ENCODE assay signal across 8 mouse cellular contexts in genomic region chr17:69076747-69077543, GRCm38 (mm10). TPM values are rescaled to one million over a fixed set of nuclear protein-coding genes. Genes with fewer than 3 reads are reported as not detected.
DNase-seq lines count a peak whose midpoint lies in the region; ATAC-seq and TF ChIP-seq lines count a peak whose summit lies in the region.

No protein-coding gene starts in this region.

- peak overlapping the region; percentile 100 for H3K4me2 ChIP-seq in forebrain, postnatal 0 days (ENCODE audit: low read depth)
- H3K4me2 ChIP-seq in midbrain, embryonic 14.5 days (ENCODE audit: low read length) = peak overlapping the region; percentile 100

- ATAC-seq in forebrain, postnatal 0 days = no peak
- ATAC-seq in midbrain, embryonic 14.5 days (ENCODE audit: low FRiP score, low TSS enrichment) = no peak

- TF ChIP-seq EP300 in heart, adult 2 months (IDR thresholded peaks at IDR 0.05; ENCODE audit: insufficient read depth, low read depth, low read length) = no peak

- H3K27ac ChIP-seq in heart, adult 2 months = no peak overlapping the region
- no peak overlapping the region for H3K27ac ChIP-seq in forebrain, postnatal 0 days (ENCODE audit: low read depth, low read length)
- H3K27ac ChIP-seq in midbrain, embryonic 14.5 days (replicated peaks; ENCODE audit: low read depth, low read length) = no peak overlapping the region

- no peaks in the 10 kb centered on the region for H3K9me3 ChIP-seq in forebrain, postnatal 0 days (ENCODE audit: low read length)
- no peaks in the 10 kb centered on the region for H3K9me3 ChIP-seq in midbrain, embryonic 14.5 days (ENCODE audit: control insufficient read depth, low read length)

- H3K4me3 ChIP-seq in heart, adult 2 months = no peak overlapping the region
- peak overlapping the region; percentile 58 for H3K4me3 ChIP-seq in forebrain, postnatal 0 days (ENCODE audit: low read depth, low read length)
- H3K4me3 ChIP-seq in midbrain, embryonic 14.5 days (replicated peaks; ENCODE audit: low read depth, low read length) = peak overlapping the region; percentile 59

- peak; percentile 86 for DNase-seq in heart, adult 11 months
- DNase-seq in heart, adult 2 months = no peak
- DNase-seq in cerebellum, adult 11-12 months = peak; percentile 57
- DNase-seq in forebrain, postnatal 0 days = peak; percentile 26
- peak; percentile 51 to 58 for DNase-seq in kidney, postnatal 25 days
- peak; percentile 43 for DNase-seq in midbrain, embryonic 14.5 days
- DNase-seq in gastrocnemius, postnatal 4 days (ENCODE audit: low spot score in 2 of 2) = no peak
- no peak for DNase-seq in Muller cell, postnatal 12 days (ENCODE audit: inconsistent ontology term)

- intact Hi-C loops in heart, adult 2 months (cut with DNase I) = no loop called here

- peaks cover 2% of the 10 kb centered on the region; the same call in 1 of the 2 replicates for H3K27me3 ChIP-seq in heart, adult 2 months (ENCODE audit: control insufficient read depth, insufficient read depth, low read length)
- H3K27me3 ChIP-seq in forebrain, postnatal 0 days (ENCODE audit: insufficient read depth, low read length) = peaks cover 14% of the 10 kb centered on the region
- H3K27me3 ChIP-seq in midbrain, embryonic 14.5 days (ENCODE audit: control insufficient read depth, insufficient read depth, low read length) = peaks cover 31% of the 10 kb centered on the region

- 7% methylated on average over 25 of the region's 25 CpGs for whole genome bisulfite sequencing in heart, adult 2 months
- WGBS in forebrain, postnatal 0 days = 3% methylated on average over 25 of the region's 25 CpGs
- WGBS in midbrain, embryonic 14.5 days = 2% methylated on average over 25 of the region's 25 CpGs

- H3K79me2 ChIP-seq in heart, adult 2 months (replicated peaks; ENCODE audit: control insufficient read depth, insufficient read depth, low read length) = no peaks in the 10 kb centered on the region

- no peaks in the 10 kb centered on the region for H3K36me3 ChIP-seq in heart, adult 2 months (ENCODE audit: control insufficient read depth, insufficient read depth, low read length)
- no peaks in the 10 kb centered on the region for H3K36me3 ChIP-seq in forebrain, postnatal 0 days (ENCODE audit: insufficient read depth)
- H3K36me3 ChIP-seq in midbrain, embryonic 14.5 days (ENCODE audit: control insufficient read depth, insufficient read depth, low read length) = no peaks in the 10 kb centered on the region

- H3K9ac ChIP-seq in heart, adult 2 months (ENCODE audit: low read depth, low read length) = no peak overlapping the region
- H3K9ac ChIP-seq in forebrain, postnatal 0 days = peak overlapping the region; percentile 61
- peak overlapping the region; percentile 57; the same call in 1 of the 2 replicates for H3K9ac ChIP-seq in midbrain, embryonic 14.5 days (replicated peaks; ENCODE audit: low read length)

- no peak for TF ChIP-seq CTCF in heart, adult 2 months (IDR thresholded peaks at IDR 0.05)
- TF ChIP-seq CTCF in forebrain, postnatal 0 days (IDR thresholded peaks at IDR 0.05; ENCODE audit: low read depth) = no peak

- no peak for TF ChIP-seq POLR2A in heart, adult 2 months (IDR thresholded peaks at IDR 0.05; ENCODE audit: insufficient read depth, low read depth, low read length)

- no peaks in the 10 kb centered on the region for H3K4me1 ChIP-seq in heart, adult 2 months (ENCODE audit: control insufficient read depth, insufficient read depth, low read length)
- 0 out of 2 replicates have a peak, but pooled peaks cover 10% of the 10 kb centered on the region for H3K4me1 ChIP-seq in forebrain, postnatal 0 days (ENCODE audit: insufficient read depth)
- 0 out of 2 replicates have a peak, but pooled peaks cover 5% of the 10 kb centered on the region for H3K4me1 ChIP-seq in midbrain, embryonic 14.5 days (ENCODE audit: control insufficient read depth, insufficient read depth, low read length)

RNA-seq across cellular contexts. Expression of gene Epb41l3, which starts 1.5 kb away (rescaled TPM):
- 10 to 100 TPM; 13.5 TPM for total RNA-seq in heart, adult 2 months (2021)
- polyA plus RNA-seq in heart, adult 2 months (2012; rRNA removed) = 3.0 and 6.4 TPM in 2 replicates
- 57.9 and 68.6 TPM in 2 replicates for total RNA-seq in forebrain, postnatal 0 days (2014; rRNA removed)
- 44.1 and 54.1 TPM in 2 replicates for polyA plus RNA-seq in forebrain, postnatal 0 days (2015; fragmentation: Nextera tagmentation; extraction: Ambion mirVana)
- 47.3 and 63.4 TPM in 2 replicates for polyA plus RNA-seq in midbrain, embryonic 14.5 days (2014; fragmentation: Nextera tagmentation; extraction: Ambion mirVana)
- total RNA-seq in gastrocnemius, postnatal 4 days (2021) = 10 to 100 TPM; 51.6 to 65.5 TPM

Comparison
In these comparisons a context has a peak if more than half of its experiments do, and no peak if none do; other contexts are left out.
1. DNase-seq: peak in heart, adult 11 months (single experiment), cerebellum, adult 11-12 months (single experiment), forebrain, postnatal 0 days (single experiment), kidney, postnatal 25 days (2 of 2) and midbrain, embryonic 14.5 days (single experiment); none in heart, adult 2 months (0 of 2), gastrocnemius, postnatal 4 days (0 of 2) and Muller cell, postnatal 12 days (single experiment).